Mouse (Mus musculus) CH12.LX (cell line): Measurements from ENCODE around the gene Myo18a.

Source experiments
- CTCF ChIP-seq, 2 experiments: IDR thresholded peaks in 1 of 2; conservative IDR thresholded peaks in 1 of 2; 2 replicates each; pipeline ENCODE4 v1.5.1; 2011 to 2012; ENCODE audit warnings: low read depth in 2 of 2, low read length in 2 of 2, improper control_type of control experiment in 1 of 2, inconsistent platforms in 1 of 2, mild to moderate bottlenecking in 1 of 2, moderate library complexity in 1 of 2
- MAFK ChIP-seq: IDR thresholded peaks from 2 replicates; pipeline ENCODE4 v1.6.1; 2011; ENCODE audit warnings: low read length, improper control_type of control experiment; ENCODE audit not compliant: insufficient replicate concordance
- MEF2A ChIP-seq: IDR thresholded peaks from 2 replicates; pipeline ENCODE4 v1.6.1; 2014; ENCODE audit warnings: low read depth, mild to moderate bottlenecking, inconsistent platforms, low read length, improper control_type of control experiment, borderline replicate concordance
- POLR2A ChIP-seq: IDR thresholded peaks from 2 replicates; pipeline ENCODE4 v1.6.1; 2011; ENCODE audit warnings: low read depth, mild to moderate bottlenecking, improper control_type of control experiment, low read length
- RAD21 ChIP-seq: IDR thresholded peaks from 2 replicates; pipeline ENCODE4 v1.6.1; 2011; ENCODE audit warnings: low read depth, mild to moderate bottlenecking, low read length, improper control_type of control experiment, moderate library complexity
- TBP ChIP-seq: conservative IDR thresholded peaks from 2 replicates; pipeline ENCODE4 v1.6.1; 2011; ENCODE audit warnings: low read depth, low read length, improper control_type of control experiment
- ZNF384 ChIP-seq: IDR thresholded peaks from 2 replicates; pipeline ENCODE4 v1.6.1; 2012; ENCODE audit warnings: low read depth, low read length, improper control_type of control experiment, inconsistent platforms

DNA sequence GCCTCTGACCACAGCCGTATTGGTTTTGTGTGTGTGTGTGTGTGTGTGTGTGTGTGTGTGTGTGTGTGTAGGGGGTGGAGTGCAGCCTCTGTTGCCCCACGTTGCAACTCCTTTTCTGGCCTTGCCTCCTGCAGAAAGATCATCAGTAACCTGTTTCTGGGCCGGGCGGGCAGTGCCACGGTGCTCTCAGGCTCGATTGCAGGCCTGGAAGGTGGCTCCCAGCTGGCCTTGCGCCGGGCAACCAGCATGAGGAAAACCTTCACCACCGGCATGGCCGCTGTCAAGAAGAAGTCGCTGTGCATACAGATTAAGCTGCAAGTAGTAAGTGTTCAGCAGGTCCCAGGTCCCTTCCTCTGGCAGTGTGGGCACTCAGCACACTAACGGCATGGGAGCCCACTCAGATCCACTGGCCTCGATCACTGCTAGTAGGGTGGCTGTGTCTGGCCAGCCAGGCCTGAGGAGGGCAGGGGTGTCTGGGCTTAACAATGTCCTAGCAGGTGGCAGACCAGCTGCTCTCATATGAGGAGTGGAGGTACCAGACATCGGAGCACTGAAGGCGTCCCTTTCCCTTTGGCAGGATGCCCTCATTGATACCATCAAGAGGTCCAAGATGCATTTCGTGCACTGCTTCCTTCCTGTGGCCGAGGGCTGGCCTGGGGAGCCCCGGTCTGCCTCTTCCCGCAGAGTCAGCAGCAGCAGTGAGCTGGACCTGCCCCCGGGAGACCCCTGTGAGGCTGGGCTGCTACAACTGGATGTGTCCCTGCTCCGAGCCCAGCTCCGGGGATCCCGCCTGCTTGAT is 66.2 kb downstream of the Myo18a start:
- TF ChIP-seq MAFK, result no peak
- TF ChIP-seq POLR2A, result no peak
- no peak for TF ChIP-seq RAD21
- TF ChIP-seq CTCF (conservative IDR thresholded peaks at IDR 0.05 in 1 of 2, IDR thresholded peaks at IDR 0.05 in 1 of 2; ENCODE audit: low read depth in 2 of 2, low read length in 2 of 2), result no peak
- no peak for TF ChIP-seq MEF2A
- TF ChIP-seq ZNF384, result no peak
- no peak for TF ChIP-seq TBP
